ENCODE assay signal across 28 mouse cellular contexts in genomic region chr9:48889093-48889492, GRCm38 (mm10). TPM values are rescaled to one million over a fixed set of nuclear protein-coding genes. Genes with fewer than 3 reads are reported as not detected.
"Had no signal": no experiment of that assay in that cellular context is flagged by ENCODE, and none has a peak within 500 bp of the region (broad histone marks: within the 10 kb centered on the region; RNA-seq: fewer than 3 reads in every experiment).

No protein-coding gene starts in this region.

- H3K27me3 ChIP-seq: heart, embryonic 12.5 days; intestine, embryonic 15.5 days; liver, embryonic 13.5 days; liver, embryonic 15.5 days had no signal

- H3K9me3 ChIP-seq: heart, embryonic 10.5 days; heart, embryonic 12.5 days; hindbrain, embryonic 10.5 days; hindbrain, embryonic 12.5 days; intestine, embryonic 15.5 days; limb, embryonic 10.5 days; liver, embryonic 13.5 days; liver, embryonic 15.5 days had no signal

- H3K27ac ChIP-seq: gastrocnemius, adult 2 months; heart, embryonic 10.5 days; hindbrain, embryonic 10.5 days; hindbrain, embryonic 12.5 days; hindbrain, embryonic 14.5 days; intestine, embryonic 15.5 days; layer of hippocampus, adult 2 months; left cerebral cortex, adult 2 months; limb, embryonic 10.5 days; limb, embryonic 12.5 days; liver, embryonic 13.5 days; liver, embryonic 15.5 days had no signal

- DNase-seq: gastrocnemius, adult 2 months; gastrocnemius, postnatal 10 days; gastrocnemius, postnatal 25 days; heart, adult 18-20 months; heart, postnatal 10 days; heart, postnatal 4 days; kidney, adult 8-10 months; kidney, postnatal 10 days; kidney, postnatal 25 days; kidney, postnatal 4 days; liver; liver, embryonic 13.5 days had no signal

- H3K4me1 ChIP-seq: heart, embryonic 10.5 days; heart, embryonic 12.5 days; intestine, embryonic 15.5 days; liver, embryonic 13.5 days; liver, embryonic 15.5 days had no signal

- H3K4me3 ChIP-seq: gastrocnemius, adult 2 months; heart, embryonic 10.5 days; heart, embryonic 12.5 days; hindbrain, embryonic 10.5 days; hindbrain, embryonic 12.5 days; intestine, embryonic 15.5 days; layer of hippocampus, adult 2 months; left cerebral cortex, adult 2 months; limb, embryonic 10.5 days; limb, embryonic 12.5 days; liver, embryonic 13.5 days; liver, embryonic 15.5 days had no signal

- H3K36me3 ChIP-seq: heart, embryonic 10.5 days; heart, embryonic 12.5 days; hindbrain, embryonic 10.5 days; hindbrain, embryonic 12.5 days; intestine, embryonic 15.5 days; limb, embryonic 10.5 days; limb, embryonic 12.5 days; liver, embryonic 13.5 days; liver, embryonic 15.5 days had no signal

- H3K9ac ChIP-seq: heart, embryonic 12.5 days; hindbrain, embryonic 12.5 days; hindbrain, embryonic 14.5 days; intestine, embryonic 15.5 days; limb, embryonic 12.5 days; liver, embryonic 13.5 days; liver, embryonic 15.5 days had no signal

RNA-seq across cellular contexts. Expression of gene Htr3a, which starts 21.8 kb away (rescaled TPM):
- total RNA-seq: gastrocnemius, adult 2 months; gastrocnemius, postnatal 10 days; gastrocnemius, postnatal 25 days; gastrocnemius, postnatal 4 days; granulocyte monocyte progenitor cell, adult 5-6 weeks; heart, postnatal 10 days; heart, postnatal 25 days had no signal
- polyA plus RNA-seq: inflammation-experienced regulatory T-cells, adult 6 months; liver, embryonic 11.5 days; liver, embryonic 15.5 days had no signal

RNA-seq across cellular contexts. Expression of gene Zbtb16, which starts 53.1 kb away (rescaled TPM):
- polyA plus RNA-seq: inflammation-experienced regulatory T-cells, adult 6 months had no signal
